Mouse (Mus musculus): ENCODE measurements at regions not wholly inside any gene's neighbourhood (a gene's known extent, or its start where the extent isn't known, plus 50 kb on each side); places are given as distances from the start of the nearest gene placed in this dataset.

GRCm38 (mm10) chr13:31109231-31109630 is 135.2 kb downstream of the Gm5447 start:
- no peaks in the 10 kb centered on the region for H3K36me3 ChIP-seq (ENCODE audit: insufficient read depth, low read length)
- ATAC-seq = no peak
- 89% methylated on average over 2 of the region's 2 CpGs for WGBS
- TF ChIP-seq CTCF (IDR thresholded peaks at IDR 0.05; ENCODE audit: low read depth) = no peak
- H3K27me3 ChIP-seq (ENCODE audit: insufficient read depth, low read length) = no peaks in the 10 kb centered on the region
- no peak overlapping the region for H3K9ac ChIP-seq (replicated peaks; ENCODE audit: low read length)
- H3K4me2 ChIP-seq (ENCODE audit: low read depth, low read length) = no peak overlapping the region
- no peak overlapping the region for H3K4me3 ChIP-seq (ENCODE audit: low read length)
- H3K27ac ChIP-seq = no peak overlapping the region
- H3K9me3 ChIP-seq (ENCODE audit: low read length) = no peaks in the 10 kb centered on the region
- DNase-seq (ENCODE audit: low spot score) = no peak
- H3K4me1 ChIP-seq (ENCODE audit: insufficient read depth, low read length) = no peaks in the 10 kb centered on the region

- no peak overlapping the region for H3K27ac ChIP-seq
- no peak for ATAC-seq
- no peaks in the 10 kb centered on the region for H3K9me3 ChIP-seq (ENCODE audit: low read length)
- H3K4me1 ChIP-seq (ENCODE audit: insufficient read depth, low read length) = no peaks in the 10 kb centered on the region
- H3K27me3 ChIP-seq (ENCODE audit: insufficient read depth, low read length) = no peaks in the 10 kb centered on the region
- no peak overlapping the region for H3K9ac ChIP-seq (replicated peaks; ENCODE audit: low read length)
- H3K4me2 ChIP-seq (ENCODE audit: low read depth, low read length) = no peak overlapping the region
- WGBS = 65% methylated on average over 2 of the region's 2 CpGs
- no peaks in the 10 kb centered on the region for H3K36me3 ChIP-seq (ENCODE audit: insufficient read depth, low read length)
- no peak for DNase-seq (ENCODE audit: low spot score)
- TF ChIP-seq CTCF (IDR thresholded peaks at IDR 0.05; ENCODE audit: low read depth) = no peak
- H3K4me3 ChIP-seq (ENCODE audit: low read length) = no peak overlapping the region
Measured at GRCm38 (mm10) chr13:31122689-31123088, 148.7 kb downstream of the Gm5447 start.

- Histone ChIP-seq H3K27ac (no peak overlapping the region), H3K9ac (replicated peaks; ENCODE audit: low read length) (no peak overlapping the region), H3K4me1 (ENCODE audit: insufficient read depth, low read length) (no peaks in the 10 kb centered on the region), H3K9me3 (ENCODE audit: low read length) (no peaks in the 10 kb centered on the region), H3K4me2 (ENCODE audit: low read depth, low read length) (no peak overlapping the region), H3K36me3 (ENCODE audit: insufficient read depth, low read length) (no peaks in the 10 kb centered on the region), H3K4me3 (ENCODE audit: low read length) (no peak overlapping the region), H3K27me3 (ENCODE audit: insufficient read depth, low read length) (no peaks in the 10 kb centered on the region)
- 91% methylated on average over 4 of the region's 4 CpGs for WGBS
- no peak for TF ChIP-seq CTCF (IDR thresholded peaks at IDR 0.05; ENCODE audit: low read depth)
- ATAC-seq = no peak
- no peak for DNase-seq (ENCODE audit: low spot score)
Measured at GRCm38 (mm10) chr13:31124547-31125216, 150.7 kb downstream of the Gm5447 start.

- Histone ChIP-seq H3K9me3 (ENCODE audit: low read length) (no peaks in the 10 kb centered on the region), H3K36me3 (ENCODE audit: insufficient read depth, low read length) (no peaks in the 10 kb centered on the region), H3K4me1 (ENCODE audit: insufficient read depth, low read length) (no peaks in the 10 kb centered on the region), H3K9ac (replicated peaks; ENCODE audit: low read length) (no peak overlapping the region), H3K27me3 (ENCODE audit: insufficient read depth, low read length) (no peaks in the 10 kb centered on the region), H3K4me3 (ENCODE audit: low read length) (no peak overlapping the region), H3K4me2 (ENCODE audit: low read depth, low read length) (no peak overlapping the region), H3K27ac (no peak overlapping the region)
- no peak for TF ChIP-seq CTCF (IDR thresholded peaks at IDR 0.05; ENCODE audit: low read depth)
- ATAC-seq (no peak), DNase-seq (ENCODE audit: low spot score) (no peak)
- WGBS = 88% methylated on average over 5 of the region's 5 CpGs
Measured at GRCm38 (mm10) chr13:31132501-31132900, 158.5 kb downstream of the Gm5447 start.

GRCm38 (mm10) chr13:31139686-31140085 is 165.7 kb downstream of the Gm5447 start:
- no peak for TF ChIP-seq CTCF (IDR thresholded peaks at IDR 0.05; ENCODE audit: low read depth)
- no peak for ATAC-seq
- WGBS = 81% methylated on average over 3 of the region's 3 CpGs

GRCm38 (mm10) chr13:31147323-31147722 is 173.3 kb downstream of the Gm5447 start:
- H3K9me3 ChIP-seq (ENCODE audit: low read length) = no peaks in the 10 kb centered on the region
- no peaks in the 10 kb centered on the region for H3K4me1 ChIP-seq (ENCODE audit: insufficient read depth, low read length)
- no peaks in the 10 kb centered on the region for H3K27me3 ChIP-seq (ENCODE audit: insufficient read depth, low read length)
- DNase-seq (ENCODE audit: low spot score) = no peak
- ATAC-seq = no peak
- no peaks in the 10 kb centered on the region for H3K36me3 ChIP-seq (ENCODE audit: insufficient read depth, low read length)
- TF ChIP-seq CTCF (IDR thresholded peaks at IDR 0.05; ENCODE audit: low read depth) = no peak
- WGBS = 63% methylated on average over 1 of the region's 1 CpGs
- no peak overlapping the region for H3K4me3 ChIP-seq (ENCODE audit: low read length)
- H3K4me2 ChIP-seq (ENCODE audit: low read depth, low read length) = no peak overlapping the region
- H3K9ac ChIP-seq (replicated peaks; ENCODE audit: low read length) = no peak overlapping the region
- no peak overlapping the region for H3K27ac ChIP-seq

More at GRCm38 (mm10) chr13:31139686-31140085, 165.7 kb downstream of the Gm5447 start:
- no peaks in the 10 kb centered on the region for H3K9me3 ChIP-seq (ENCODE audit: low read length)
- no peaks in the 10 kb centered on the region for H3K4me1 ChIP-seq (ENCODE audit: insufficient read depth, low read length)
- DNase-seq (ENCODE audit: low spot score) = no peak
- H3K4me3 ChIP-seq (ENCODE audit: low read length) = no peak overlapping the region
- no peak overlapping the region for H3K4me2 ChIP-seq (ENCODE audit: low read depth, low read length)
- no peaks in the 10 kb centered on the region for H3K27me3 ChIP-seq (ENCODE audit: insufficient read depth, low read length)
- no peaks in the 10 kb centered on the region for H3K36me3 ChIP-seq (ENCODE audit: insufficient read depth, low read length)
- no peak overlapping the region for H3K9ac ChIP-seq (replicated peaks; ENCODE audit: low read length)
- H3K27ac ChIP-seq = no peak overlapping the region

GRCm38 (mm10) chr13:31154066-31154465 is 180.1 kb downstream of the Gm5447 start:
- TF ChIP-seq CTCF (IDR thresholded peaks at IDR 0.05; ENCODE audit: low read depth) = no peak
- ATAC-seq (no peak), DNase-seq (ENCODE audit: low spot score) (no peak)
- Histone ChIP-seq H3K9ac (replicated peaks; ENCODE audit: low read length) (no peak overlapping the region), H3K27me3 (ENCODE audit: insufficient read depth, low read length) (no peaks in the 10 kb centered on the region), H3K4me3 (ENCODE audit: low read length) (no peak overlapping the region), H3K27ac (no peak overlapping the region), H3K4me1 (ENCODE audit: insufficient read depth, low read length) (no peaks in the 10 kb centered on the region), H3K4me2 (ENCODE audit: low read depth, low read length) (no peak overlapping the region), H3K9me3 (ENCODE audit: low read length) (no peaks in the 10 kb centered on the region), H3K36me3 (ENCODE audit: insufficient read depth, low read length) (no peaks in the 10 kb centered on the region)
- 62% methylated on average over 3 of the region's 3 CpGs for WGBS
